Mouse (Mus musculus): ENCODE results near the gene Tmtc2. TPM values are rescaled to one million over a fixed set of nuclear protein-coding genes. Genes with fewer than 3 reads are reported as not detected.

Tmtc2 gene
- polyA plus RNA-seq, 1 experiment, result 0.01 TPM

- no peak overlapping the region for H3K4me3 ChIP-seq (replicated peaks)
- TF ChIP-seq GATA1 (IDR thresholded peaks at IDR 0.05; ENCODE audit: low read length) (no peak), TAL1 (IDR thresholded peaks at IDR 0.05; ENCODE audit: low read length) (no peak)
- H3K36me3 ChIP-seq (ENCODE audit: control insufficient read depth), result no peaks in the 10 kb centered on the region
- no peaks in the 10 kb centered on the region for H3K9me3 ChIP-seq (ENCODE audit: control insufficient read depth, low read length)
- H3K4me1 ChIP-seq (ENCODE audit: control insufficient read depth), result no peaks in the 10 kb centered on the region
- no peaks in the 10 kb centered on the region for H3K27me3 ChIP-seq (ENCODE audit: control insufficient read depth)
These were observed 83.5 kb downstream of the Tmtc2 start for GRCm38 (mm10) chr10:105490748-105491147.

- H3K27me3 ChIP-seq (ENCODE audit: control insufficient read depth), result no peaks in the 10 kb centered on the region
- no peaks in the 10 kb centered on the region for H3K9me3 ChIP-seq (ENCODE audit: control insufficient read depth, low read length)
- H3K36me3 ChIP-seq (ENCODE audit: control insufficient read depth), result no peaks in the 10 kb centered on the region
- no peak overlapping the region for H3K4me3 ChIP-seq (replicated peaks)
- TF ChIP-seq GATA1 (IDR thresholded peaks at IDR 0.05; ENCODE audit: low read length), result no peak
- TF ChIP-seq TAL1 (IDR thresholded peaks at IDR 0.05; ENCODE audit: low read length), result no peak
- no peaks in the 10 kb centered on the region for H3K4me1 ChIP-seq (ENCODE audit: control insufficient read depth)
These were observed 84.1 kb downstream of the Tmtc2 start for GRCm38 (mm10) chr10:105489970-105490735.

- TF ChIP-seq TAL1 (IDR thresholded peaks at IDR 0.05; ENCODE audit: low read length) (no peak), GATA1 (IDR thresholded peaks at IDR 0.05; ENCODE audit: low read length) (no peak)
- Histone ChIP-seq H3K27me3 (ENCODE audit: control insufficient read depth) (no peaks in the 10 kb centered on the region), H3K4me1 (ENCODE audit: control insufficient read depth) (no peaks in the 10 kb centered on the region), H3K9me3 (ENCODE audit: control insufficient read depth, low read length) (no peaks in the 10 kb centered on the region), H3K4me3 (replicated peaks) (no peak overlapping the region), H3K36me3 (ENCODE audit: control insufficient read depth) (no peaks in the 10 kb centered on the region)
These were observed 87.3 kb downstream of the Tmtc2 start for GRCm38 (mm10) chr10:105486977-105487376.

- Histone ChIP-seq H3K36me3 (ENCODE audit: control insufficient read depth) (no peaks in the 10 kb centered on the region), H3K4me3 (replicated peaks) (no peak overlapping the region), H3K27me3 (ENCODE audit: control insufficient read depth) (no peaks in the 10 kb centered on the region), H3K4me1 (ENCODE audit: control insufficient read depth) (no peaks in the 10 kb centered on the region), H3K9me3 (ENCODE audit: control insufficient read depth, low read length) (no peaks in the 10 kb centered on the region)
- TF ChIP-seq TAL1 (IDR thresholded peaks at IDR 0.05; ENCODE audit: low read length), result no peak
- no peak for TF ChIP-seq GATA1 (IDR thresholded peaks at IDR 0.05; ENCODE audit: low read length)
These were observed 89.7 kb downstream of the Tmtc2 start for GRCm38 (mm10) chr10:105484355-105485094.

- Histone ChIP-seq H3K4me1 (ENCODE audit: control insufficient read depth) (no peaks in the 10 kb centered on the region), H3K9me3 (ENCODE audit: control insufficient read depth, low read length) (no peaks in the 10 kb centered on the region), H3K36me3 (ENCODE audit: control insufficient read depth) (no peaks in the 10 kb centered on the region), H3K4me3 (replicated peaks) (no peak overlapping the region), H3K27me3 (ENCODE audit: control insufficient read depth) (no peaks in the 10 kb centered on the region)
- TF ChIP-seq GATA1 (IDR thresholded peaks at IDR 0.05; ENCODE audit: low read length) (no peak), TAL1 (IDR thresholded peaks at IDR 0.05; ENCODE audit: low read length) (no peak)
These were observed 94.5 kb downstream of the Tmtc2 start for GRCm38 (mm10) chr10:105479771-105480170.

- TF ChIP-seq GATA1 (IDR thresholded peaks at IDR 0.05; ENCODE audit: low read length), result no peak
- no peak for TF ChIP-seq TAL1 (IDR thresholded peaks at IDR 0.05; ENCODE audit: low read length)
- Histone ChIP-seq H3K4me1 (ENCODE audit: control insufficient read depth) (no peaks in the 10 kb centered on the region), H3K36me3 (ENCODE audit: control insufficient read depth) (no peaks in the 10 kb centered on the region), H3K27me3 (ENCODE audit: control insufficient read depth) (no peaks in the 10 kb centered on the region), H3K4me3 (replicated peaks) (no peak overlapping the region), H3K9me3 (ENCODE audit: control insufficient read depth, low read length) (no peaks in the 10 kb centered on the region)
These were observed 96.5 kb downstream of the Tmtc2 start for GRCm38 (mm10) chr10:105477623-105478238.

GRCm38 (mm10) chr10:105474162-105474830, 100.0 kb downstream of the Tmtc2 start:
- Histone ChIP-seq H3K27me3 (ENCODE audit: control insufficient read depth) (no peaks in the 10 kb centered on the region), H3K9me3 (ENCODE audit: control insufficient read depth, low read length) (no peaks in the 10 kb centered on the region), H3K36me3 (ENCODE audit: control insufficient read depth) (no peaks in the 10 kb centered on the region), H3K4me3 (replicated peaks) (no peak overlapping the region), H3K4me1 (ENCODE audit: control insufficient read depth) (no peaks in the 10 kb centered on the region)
- TF ChIP-seq GATA1 (IDR thresholded peaks at IDR 0.05; ENCODE audit: low read length) (no peak), TAL1 (IDR thresholded peaks at IDR 0.05; ENCODE audit: low read length) (no peak)

- TF ChIP-seq GATA1 (IDR thresholded peaks at IDR 0.05; ENCODE audit: low read length), result no peak
- TF ChIP-seq TAL1 (IDR thresholded peaks at IDR 0.05; ENCODE audit: low read length), result no peak
- no peaks in the 10 kb centered on the region for H3K27me3 ChIP-seq (ENCODE audit: control insufficient read depth)
- H3K9me3 ChIP-seq (ENCODE audit: control insufficient read depth, low read length), result no peaks in the 10 kb centered on the region
- no peak overlapping the region for H3K4me3 ChIP-seq (replicated peaks)
- H3K4me1 ChIP-seq (ENCODE audit: control insufficient read depth), result no peaks in the 10 kb centered on the region
- no peaks in the 10 kb centered on the region for H3K36me3 ChIP-seq (ENCODE audit: control insufficient read depth)
These were observed 109.9 kb downstream of the Tmtc2 start for GRCm38 (mm10) chr10:105464378-105464777.
